Mouse (Mus musculus): ENCODE measurements around the gene Alkbh4. TPM values are rescaled to one million over a fixed set of nuclear protein-coding genes. Genes with fewer than 3 reads are reported as not detected.
"Not testable (repeated sequence)": the region's sequence is repeated elsewhere in the genome, so short reads cannot be mapped to it uniquely, and the experiment has no call there.

Alkbh4 gene
- polyA plus RNA-seq, 1 experiment, result 10.4 TPM

GRCm38 (mm10) chr5:136140057-136140482 lies 4.1 kb downstream of the Alkbh4 start:
- peak overlapping the region; percentile 62 for H3K27ac ChIP-seq (ENCODE audit: insufficient read depth, low read depth, low read length)
- no peak overlapping the region for H3K4me3 ChIP-seq (ENCODE audit: insufficient read depth, low read length)
- no peak for TF ChIP-seq POLR2A (IDR thresholded peaks at IDR 0.05; ENCODE audit: borderline replicate concordance, low read depth, low read length)
- TF ChIP-seq CTCF (IDR thresholded peaks at IDR 0.05; ENCODE audit: low read depth, low read length), result no peak
- peaks cover 28% of the 10 kb centered on the region for H3K4me1 ChIP-seq (ENCODE audit: control insufficient read depth, insufficient read depth, low read length)

- TF ChIP-seq CTCF (IDR thresholded peaks at IDR 0.05; ENCODE audit: low read depth, low read length) (no peak), POLR2A (IDR thresholded peaks at IDR 0.05; ENCODE audit: borderline replicate concordance, low read depth, low read length) (no peak)
- Histone ChIP-seq H3K27ac (ENCODE audit: insufficient read depth, low read depth, low read length) (no peak overlapping the region), H3K4me3 (ENCODE audit: insufficient read depth, low read length) (no peak overlapping the region), H3K4me1 (ENCODE audit: control insufficient read depth, insufficient read depth, low read length) (peaks cover 23% of the 10 kb centered on the region)
Measured at GRCm38 (mm10) chr5:136142746-136143145, 6.8 kb downstream of the Alkbh4 start.

- no peak overlapping the region for H3K4me3 ChIP-seq (ENCODE audit: insufficient read depth, low read length)
- H3K4me1 ChIP-seq (ENCODE audit: control insufficient read depth, insufficient read depth, low read length), result peaks cover 23% of the 10 kb centered on the region
- H3K27ac ChIP-seq (ENCODE audit: insufficient read depth, low read depth, low read length), result no peak overlapping the region
- TF ChIP-seq CTCF (IDR thresholded peaks at IDR 0.05; ENCODE audit: low read depth, low read length) (peak; percentile 65), POLR2A (IDR thresholded peaks at IDR 0.05; ENCODE audit: borderline replicate concordance, low read depth, low read length) (no peak)
Measured at GRCm38 (mm10) chr5:136143161-136143755, 7.3 kb downstream of the Alkbh4 start.

DNA sequence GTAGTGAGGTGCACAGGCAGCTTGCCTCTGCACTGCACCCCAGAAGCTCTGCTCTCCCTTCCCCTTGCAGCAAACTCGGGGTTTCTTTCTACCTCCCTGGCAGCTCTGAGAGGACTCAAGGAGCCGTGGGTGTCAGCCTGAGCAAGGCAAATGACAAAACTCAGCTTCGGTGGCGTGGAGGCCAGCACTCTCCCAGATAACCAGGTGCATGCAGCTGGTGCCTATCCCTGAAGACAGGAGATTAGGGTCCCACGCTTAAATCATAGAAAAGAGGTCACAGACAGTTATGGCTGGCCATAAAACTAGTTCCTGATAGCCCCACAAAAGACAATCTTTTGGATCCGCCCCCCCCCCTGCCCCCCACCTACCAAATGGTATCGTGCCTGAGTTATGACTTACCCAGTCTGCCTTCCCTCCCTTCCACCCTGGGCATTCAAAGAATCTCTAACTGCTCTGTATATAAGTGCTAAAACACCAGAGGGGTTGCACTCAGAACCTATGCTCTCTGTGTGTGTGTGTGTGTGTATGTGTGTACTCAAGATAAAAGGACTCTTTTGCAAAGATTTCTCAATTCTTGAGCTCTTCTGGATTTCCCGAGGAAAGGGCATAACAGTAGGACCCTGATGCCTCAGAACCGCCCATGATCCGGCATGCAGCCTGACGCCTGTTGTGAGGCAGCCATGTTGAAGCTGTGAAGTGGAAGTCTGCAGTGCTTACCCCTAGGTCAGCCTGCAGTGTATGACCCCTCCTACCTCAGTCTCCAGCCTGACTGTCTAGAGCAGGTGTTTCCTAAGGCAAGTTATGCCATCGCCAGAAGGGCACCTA lies 8.9 kb downstream of the Alkbh4 start:
- H3K27ac ChIP-seq (ENCODE audit: insufficient read depth, low read depth, low read length), result no peak overlapping the region
- H3K4me1 ChIP-seq (ENCODE audit: control insufficient read depth, insufficient read depth, low read length), result peaks cover 25% of the 10 kb centered on the region
- H3K4me3 ChIP-seq (ENCODE audit: insufficient read depth, low read length), result no peak overlapping the region
- no peak for TF ChIP-seq POLR2A (IDR thresholded peaks at IDR 0.05; ENCODE audit: borderline replicate concordance, low read depth, low read length)
- no peak for TF ChIP-seq CTCF (IDR thresholded peaks at IDR 0.05; ENCODE audit: low read depth, low read length)

- Histone ChIP-seq H3K27ac (ENCODE audit: insufficient read depth, low read depth, low read length) (no peak overlapping the region), H3K4me1 (ENCODE audit: control insufficient read depth, insufficient read depth, low read length) (peaks cover 19% of the 10 kb centered on the region)
- TF ChIP-seq POLR2A (IDR thresholded peaks at IDR 0.05; ENCODE audit: borderline replicate concordance, low read depth, low read length) (no peak), CTCF (IDR thresholded peaks at IDR 0.05; ENCODE audit: low read depth, low read length) (no peak)
Measured at GRCm38 (mm10) chr5:136146936-136147335, 11.0 kb downstream of the Alkbh4 start.

DNA sequence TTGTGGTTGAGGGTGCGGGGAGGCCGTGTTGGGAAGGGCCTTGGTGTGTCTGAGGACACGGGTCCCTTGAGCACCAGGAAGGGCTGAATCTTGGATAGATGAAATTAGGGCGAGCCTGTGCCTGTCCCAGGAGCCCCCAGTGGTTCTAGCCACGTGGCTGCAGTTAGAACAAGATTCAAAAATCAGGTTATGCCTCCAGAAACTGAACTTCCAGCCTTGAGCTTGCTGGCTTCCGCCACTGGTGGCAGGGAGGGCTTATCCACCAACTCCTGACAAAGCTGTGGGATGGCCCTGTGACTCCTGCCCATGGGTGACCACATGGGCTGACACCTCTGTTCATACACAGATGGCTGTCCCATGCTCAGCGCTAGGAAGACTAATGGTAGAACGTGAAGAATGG lies 11.8 kb downstream of the Alkbh4 start:
- peaks cover 26% of the 10 kb centered on the region for H3K4me1 ChIP-seq (ENCODE audit: control insufficient read depth, insufficient read depth, low read length)
- H3K27ac ChIP-seq (ENCODE audit: insufficient read depth, low read depth, low read length), result no peak overlapping the region
- no peak overlapping the region for H3K4me3 ChIP-seq (ENCODE audit: insufficient read depth, low read length)
- TF ChIP-seq POLR2A (IDR thresholded peaks at IDR 0.05; ENCODE audit: borderline replicate concordance, low read depth, low read length), result no peak
- no peak for TF ChIP-seq CTCF (IDR thresholded peaks at IDR 0.05; ENCODE audit: low read depth, low read length)

More at GRCm38 (mm10) chr5:136146936-136147335, 11.0 kb downstream of the Alkbh4 start:
- no peak overlapping the region for H3K4me3 ChIP-seq (ENCODE audit: insufficient read depth, low read length)

DNA sequence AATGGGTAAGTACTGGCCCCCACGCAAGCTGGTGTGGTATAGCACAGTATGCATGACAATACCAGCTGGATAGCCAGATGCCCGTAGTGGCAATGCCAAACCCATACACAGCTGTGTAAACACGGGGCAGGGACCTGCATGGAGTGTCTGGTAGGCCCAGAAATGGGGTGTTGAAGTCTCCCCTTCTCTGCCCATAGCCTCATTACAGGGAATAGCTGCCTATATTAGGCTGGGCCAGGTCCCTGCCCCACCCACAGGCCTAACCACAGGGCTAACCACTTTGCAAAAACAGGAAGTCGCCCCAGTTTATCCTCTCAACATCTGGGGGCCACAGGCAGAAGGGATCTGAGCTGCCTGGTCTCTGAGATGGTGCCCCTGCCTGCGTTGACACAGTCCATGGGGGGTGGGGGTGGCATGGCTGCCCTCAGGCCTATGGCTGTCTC lies 13.2 kb downstream of the Alkbh4 start:
- not testable (repeated sequence) for H3K4me3 ChIP-seq (ENCODE audit: insufficient read depth, low read length)
- peaks cover 27% of the 10 kb centered on the region for H3K4me1 ChIP-seq (ENCODE audit: control insufficient read depth, insufficient read depth, low read length)
- H3K27ac ChIP-seq (ENCODE audit: insufficient read depth, low read depth, low read length), result peak overlapping the region; percentile 8; the same call in 1 of the 2 replicates

DNA sequence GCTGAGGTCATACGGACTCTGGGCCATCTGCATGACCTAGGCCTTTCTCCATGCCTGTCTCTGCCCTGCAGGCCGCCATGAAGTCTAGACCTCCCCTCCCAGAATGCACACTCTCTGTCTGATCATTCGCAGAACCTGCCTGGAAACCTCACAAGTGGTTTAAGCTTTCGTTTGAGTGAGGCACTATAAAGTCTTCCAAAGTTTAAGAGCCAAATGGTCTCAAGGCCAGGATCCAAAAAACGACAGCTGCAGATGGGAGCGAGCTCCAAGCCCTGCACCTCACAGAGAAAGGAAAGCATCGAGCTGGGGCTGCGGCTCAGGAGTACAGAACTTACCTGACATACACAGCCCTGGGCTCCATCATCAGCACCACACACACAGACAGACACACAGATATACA lies 16.4 kb downstream of the Alkbh4 start:
- H3K27ac ChIP-seq (ENCODE audit: insufficient read depth, low read depth, low read length), result no peak overlapping the region
- peaks cover 27% of the 10 kb centered on the region for H3K4me1 ChIP-seq (ENCODE audit: control insufficient read depth, insufficient read depth, low read length)
- TF ChIP-seq POLR2A (IDR thresholded peaks at IDR 0.05; ENCODE audit: borderline replicate concordance, low read depth, low read length) (no peak), CTCF (IDR thresholded peaks at IDR 0.05; ENCODE audit: low read depth, low read length) (no peak)
- H3K4me3 ChIP-seq (ENCODE audit: insufficient read depth, low read length), result no peak overlapping the region

DNA sequence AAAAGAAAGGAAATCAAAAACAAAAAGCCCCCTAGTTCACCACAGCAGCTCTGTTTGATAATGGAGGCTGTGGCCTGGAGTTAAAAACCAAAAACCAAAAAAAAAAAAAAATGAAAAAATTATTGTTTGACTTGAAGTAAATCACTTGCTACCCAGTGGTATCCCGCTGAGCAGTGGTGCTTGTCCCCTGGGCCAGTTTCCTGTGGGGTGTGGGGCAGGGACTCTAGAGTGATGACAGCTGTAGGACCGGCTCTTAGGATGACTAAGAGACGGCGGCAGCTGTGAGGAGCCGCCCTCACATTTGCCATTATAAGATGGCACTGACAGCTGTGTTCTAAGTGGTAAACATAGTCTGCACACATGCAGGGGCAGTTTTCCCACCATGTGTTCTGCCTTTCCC lies 19.5 kb downstream of the Alkbh4 start:
- TF ChIP-seq POLR2A (IDR thresholded peaks at IDR 0.05; ENCODE audit: borderline replicate concordance, low read depth, low read length), result no peak

GRCm38 (mm10) chr5:136160084-136160483 lies 24.1 kb downstream of the Alkbh4 start:
- H3K4me3 ChIP-seq (ENCODE audit: insufficient read depth, low read length); H3K4me1 ChIP-seq (ENCODE audit: control insufficient read depth, insufficient read depth, low read length); H3K27ac ChIP-seq (ENCODE audit: insufficient read depth, low read depth, low read length): not testable (repeated sequence)

More for the DNA sequence above, 19.5 kb downstream of the Alkbh4 start:
- Histone ChIP-seq H3K27ac (ENCODE audit: insufficient read depth, low read depth, low read length) (no peak overlapping the region), H3K4me1 (ENCODE audit: control insufficient read depth, insufficient read depth, low read length) (peaks cover 12% of the 10 kb centered on the region), H3K4me3 (ENCODE audit: insufficient read depth, low read length) (no peak overlapping the region)
